Mouse (Mus musculus) lung, postnatal 36 days (tissue): ENCODE measurements around the gene Cacna1e.

Experiments used
- DNase-seq: peaks from one replicate; pipeline ENCODE4 v3.0.0; 2022; ENCODE audit warnings: mixed read lengths

Cacna1e gene

DNA sequence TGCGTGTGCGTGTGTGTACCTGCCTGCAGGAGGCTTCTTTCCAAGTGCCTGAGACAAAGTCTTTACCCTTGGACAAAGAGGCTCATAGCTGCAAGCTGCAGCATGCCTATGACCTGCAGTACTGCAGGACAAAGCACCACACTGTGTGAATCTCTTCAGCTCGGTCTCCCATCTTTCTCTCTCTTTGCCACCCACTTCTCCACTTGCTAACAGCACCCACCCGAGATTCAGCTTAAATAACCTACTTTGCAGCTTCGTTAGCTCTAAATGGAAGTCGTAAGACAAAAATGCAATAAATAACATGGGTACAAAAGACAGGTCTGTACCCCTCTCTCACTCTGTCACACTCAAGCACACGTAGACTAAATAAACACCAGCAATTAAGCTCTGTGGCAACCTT is 268.5 kb downstream of the Cacna1e start:
- no peak for DNase-seq

DNA sequence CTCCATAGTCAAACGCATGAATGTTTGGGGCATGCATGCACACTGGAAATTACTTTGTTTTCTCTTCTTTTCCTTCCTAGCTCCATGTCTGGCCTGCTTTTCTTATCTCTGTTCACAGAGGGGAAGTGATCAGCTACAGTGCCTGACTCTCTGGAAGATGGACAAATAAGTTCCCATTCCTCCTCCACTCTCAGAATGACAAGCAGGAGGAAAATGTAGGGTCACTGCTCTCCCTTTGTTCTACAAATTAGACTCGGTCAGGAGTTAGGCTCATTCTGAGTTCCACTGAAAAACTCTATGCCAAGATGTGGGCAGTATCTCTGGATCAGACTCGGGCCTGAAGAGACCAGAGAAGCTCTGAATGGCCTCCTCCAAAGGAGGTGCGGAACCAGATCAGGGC is 275.8 kb downstream of the Cacna1e start:
- no peak for DNase-seq

DNA sequence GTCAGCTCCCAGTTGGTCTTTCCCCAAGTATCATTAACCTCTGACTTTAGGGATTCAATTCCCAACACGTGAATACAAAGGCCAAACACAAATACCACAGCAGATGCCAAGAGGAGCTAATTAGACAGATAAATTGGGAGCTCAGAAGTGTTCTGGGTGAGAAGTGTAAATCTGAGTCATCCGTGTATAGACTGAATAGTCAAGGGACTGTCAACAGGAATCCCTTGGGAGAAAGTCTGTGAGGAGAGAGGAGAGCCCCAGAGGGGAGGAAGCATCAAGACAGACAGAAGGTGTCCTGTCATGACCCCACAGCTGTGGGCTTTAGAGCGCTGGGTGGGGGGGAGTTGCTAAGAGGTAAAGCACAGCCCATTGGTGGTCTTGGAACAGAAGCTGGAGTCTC is 276.9 kb downstream of the Cacna1e start:
- DNase-seq, result no peak

DNA sequence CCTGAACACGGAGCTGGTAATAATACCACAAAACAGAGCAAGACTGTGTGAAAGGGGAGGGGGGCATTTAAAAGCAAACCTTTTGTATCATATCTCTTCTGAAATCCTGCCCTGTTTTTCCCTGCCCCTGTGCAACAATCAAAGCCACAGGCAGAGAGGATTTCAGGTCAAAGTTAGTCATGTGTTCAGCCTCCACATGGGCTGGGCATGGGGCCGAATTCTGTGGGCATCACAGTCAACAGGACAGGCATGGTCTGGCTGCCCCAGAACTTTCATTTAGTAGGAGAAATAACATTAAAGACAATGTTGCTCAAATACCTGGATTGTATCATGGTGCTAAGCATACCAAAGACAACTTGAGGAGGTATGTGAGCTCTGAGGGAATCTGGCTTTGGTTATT is 278.7 kb downstream of the Cacna1e start:
- no peak for DNase-seq

DNA sequence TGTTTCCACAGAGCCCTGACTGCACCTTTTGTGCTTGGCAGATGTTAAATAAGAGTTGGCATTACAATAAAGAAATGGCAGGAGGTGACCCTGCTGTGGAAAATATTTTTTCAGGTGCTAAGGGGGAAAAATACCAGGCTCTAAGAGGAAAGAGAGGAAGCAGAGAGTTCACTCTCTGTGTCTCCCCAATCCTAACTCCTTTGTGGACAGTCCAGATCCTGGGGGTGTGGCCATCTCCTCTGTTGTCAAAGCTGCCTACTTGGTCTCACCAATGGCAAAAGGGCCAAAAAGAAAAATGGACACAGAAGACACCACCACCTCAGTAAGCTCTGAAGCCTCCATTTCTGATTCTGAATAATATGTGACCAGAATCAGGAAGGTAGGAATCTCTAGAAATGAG is 280.5 kb downstream of the Cacna1e start:
- no peak for DNase-seq

DNA sequence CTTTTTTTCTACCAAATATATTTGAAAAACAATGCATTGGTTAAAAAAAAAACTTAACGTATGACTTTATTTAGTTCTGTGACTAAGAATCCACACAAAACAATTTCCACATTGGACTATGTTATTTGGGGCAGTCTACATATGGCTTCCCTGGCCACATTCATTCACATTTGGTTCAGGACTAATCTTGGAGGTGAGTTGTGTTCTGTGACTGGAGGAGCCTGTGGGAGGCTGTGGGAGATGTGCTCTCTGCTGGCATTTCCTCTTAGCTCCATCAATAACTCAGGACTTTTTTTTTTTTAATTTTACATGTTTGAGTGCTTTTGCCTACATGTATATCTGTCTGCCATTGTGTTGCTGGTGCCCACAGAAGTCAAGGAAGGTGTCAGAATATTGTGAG is 281.8 kb downstream of the Cacna1e start:
- no peak for DNase-seq

DNA sequence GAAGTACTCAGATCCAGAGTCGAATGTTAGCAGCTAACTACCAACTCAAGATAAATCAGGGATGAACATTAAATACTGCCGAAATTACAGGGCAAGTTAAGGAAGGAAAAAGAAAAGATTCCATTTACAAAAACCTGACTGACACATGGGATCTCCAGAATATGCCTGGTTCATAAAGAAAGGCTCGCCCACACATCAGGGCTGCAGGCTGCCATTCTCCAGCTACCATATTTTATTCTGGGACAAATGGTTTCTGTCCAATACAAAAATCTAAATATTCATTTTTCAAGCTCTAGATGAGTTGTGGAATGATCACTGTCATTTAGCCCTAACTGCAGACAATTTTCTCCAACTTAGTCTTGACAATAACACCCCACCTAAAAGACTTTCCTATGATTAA is 301.8 kb downstream of the Cacna1e start:
- DNase-seq, result no peak

DNA sequence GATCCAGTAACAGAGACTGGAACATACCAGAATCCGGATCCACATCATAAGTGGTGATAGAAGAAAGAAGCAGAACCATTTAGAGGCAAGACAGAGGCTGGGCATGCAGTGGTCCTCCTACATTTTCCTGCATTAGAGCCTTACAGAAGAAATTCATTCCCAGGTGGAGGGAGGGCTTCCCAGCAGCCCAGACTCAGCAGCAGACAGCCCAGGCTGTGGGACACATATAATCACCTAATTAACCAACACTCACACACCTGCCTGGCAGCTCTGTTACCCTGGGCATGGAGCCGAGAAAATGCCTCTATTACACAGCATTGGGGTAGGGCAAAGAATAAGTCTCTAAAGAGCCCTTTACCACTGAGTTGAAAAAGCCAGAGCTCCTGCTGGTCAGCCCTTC is 304.4 kb downstream of the Cacna1e start:
- DNase-seq, result no peak

DNA sequence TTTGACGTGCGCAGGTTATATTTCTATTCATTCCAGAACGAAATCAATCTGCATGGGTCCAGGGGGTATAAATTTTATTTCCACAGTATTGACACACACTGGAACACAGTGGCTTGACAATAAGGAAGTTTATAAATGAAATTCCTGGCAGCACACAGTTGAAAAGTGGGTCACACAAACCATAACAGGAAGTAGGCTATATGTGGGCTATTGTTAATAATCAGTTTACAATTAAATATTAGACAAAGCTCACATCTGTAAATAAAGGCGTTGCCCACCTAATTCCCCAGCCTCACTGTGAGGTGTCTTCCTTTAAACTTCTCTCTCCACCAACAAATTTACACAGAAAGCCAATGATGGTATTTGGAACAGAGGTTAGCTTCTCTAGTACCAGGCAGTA is 305.6 kb downstream of the Cacna1e start:
- DNase-seq, result no peak

DNA sequence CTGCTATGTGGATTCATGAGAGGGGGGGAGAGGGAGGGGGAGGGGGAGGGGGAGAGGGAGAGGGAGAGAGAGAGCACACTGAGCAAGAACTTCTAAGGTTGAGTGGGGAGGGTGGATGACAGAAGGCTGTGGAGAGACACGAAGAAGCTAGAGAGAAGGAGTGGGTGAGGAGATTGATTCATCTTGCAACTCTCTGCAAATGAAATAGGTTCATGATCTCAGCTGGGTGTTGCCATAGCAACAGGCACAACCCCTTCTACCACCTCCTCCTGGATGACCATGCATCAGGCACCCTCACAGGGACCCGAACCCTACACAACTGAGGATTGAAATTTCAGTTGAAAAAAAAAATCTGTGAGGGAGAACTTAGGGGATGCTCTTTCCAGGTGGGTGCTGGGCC is 307.9 kb downstream of the Cacna1e start:
- DNase-seq, result no peak

DNA sequence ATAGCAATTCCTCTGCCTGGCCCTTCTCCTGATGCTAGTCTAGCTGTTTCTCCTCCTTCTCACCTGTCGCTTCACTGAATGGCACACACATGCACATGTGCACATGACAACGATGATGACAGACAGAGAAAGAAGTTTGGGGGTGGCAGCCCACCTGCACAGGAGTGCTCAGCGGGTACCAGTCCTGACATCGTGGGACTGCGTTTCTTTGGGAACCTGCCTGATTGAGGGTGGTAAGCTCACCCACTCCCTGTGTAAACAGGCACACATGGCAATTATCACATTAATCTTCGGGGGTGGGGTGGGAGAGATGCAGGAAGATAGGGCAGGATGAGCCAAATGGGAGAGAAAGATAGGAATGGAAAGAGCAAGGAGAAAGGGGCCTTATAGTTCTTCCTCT is 318.3 kb downstream of the Cacna1e start:
- DNase-seq, result no peak

DNA sequence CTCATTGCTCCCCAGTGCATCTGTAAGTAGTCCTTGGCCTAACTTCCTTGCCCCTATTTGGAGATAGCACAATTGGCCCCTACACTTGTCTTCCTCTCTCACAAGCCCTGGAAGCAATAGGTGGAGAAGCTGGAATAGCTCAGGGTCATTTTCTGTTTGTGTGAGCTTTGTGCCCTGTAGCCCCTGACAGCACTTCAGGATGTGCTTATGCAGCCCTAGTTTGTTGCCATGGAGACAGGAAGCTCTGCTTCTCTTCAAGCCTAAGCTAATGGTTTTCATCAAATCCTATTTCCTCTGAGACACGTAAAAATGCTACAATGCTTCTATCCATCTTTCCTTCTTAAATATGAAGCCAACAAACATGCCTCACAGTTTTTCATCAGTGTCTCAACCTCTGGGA is 328.5 kb downstream of the Cacna1e start:
- no peak for DNase-seq

DNA sequence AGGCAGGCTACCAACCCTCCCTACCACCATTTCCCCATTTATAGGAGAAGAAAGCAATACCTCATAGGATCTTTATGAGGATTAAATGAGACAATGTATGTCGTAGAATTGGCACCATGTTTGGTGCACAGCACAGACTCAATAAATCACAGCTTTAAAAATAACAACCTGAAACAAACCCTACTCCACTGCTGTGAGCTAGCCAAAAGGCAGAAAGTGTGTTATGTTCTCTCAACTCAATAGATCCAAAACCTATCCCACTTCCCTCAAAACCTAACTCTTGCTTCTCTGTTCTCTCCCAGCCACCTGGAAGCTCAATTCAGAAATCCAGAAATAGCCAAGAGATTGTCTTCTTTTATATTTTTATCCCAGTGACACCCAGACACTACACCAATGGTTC is 331.2 kb downstream of the Cacna1e start:
- DNase-seq, result no peak

DNA sequence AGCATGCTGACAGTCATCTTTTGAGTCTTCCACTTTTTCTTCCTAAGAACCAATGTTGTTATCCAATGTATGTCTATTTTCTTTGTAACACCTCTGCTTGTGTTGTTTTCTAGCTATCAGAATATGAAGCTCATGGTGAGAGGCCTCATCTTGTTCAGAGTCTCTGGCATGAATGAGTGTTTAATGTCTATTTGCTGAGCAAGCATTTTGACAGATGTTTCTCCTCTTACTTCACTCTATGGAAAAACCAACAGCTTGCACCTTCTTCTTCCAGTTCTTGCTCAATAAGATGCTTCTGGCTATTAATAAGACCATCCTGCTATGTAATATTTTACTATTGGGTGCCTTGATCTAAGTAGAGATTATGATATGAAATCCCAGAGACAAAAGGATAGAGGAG is 346.9 kb downstream of the Cacna1e start:
- no peak for DNase-seq

DNA sequence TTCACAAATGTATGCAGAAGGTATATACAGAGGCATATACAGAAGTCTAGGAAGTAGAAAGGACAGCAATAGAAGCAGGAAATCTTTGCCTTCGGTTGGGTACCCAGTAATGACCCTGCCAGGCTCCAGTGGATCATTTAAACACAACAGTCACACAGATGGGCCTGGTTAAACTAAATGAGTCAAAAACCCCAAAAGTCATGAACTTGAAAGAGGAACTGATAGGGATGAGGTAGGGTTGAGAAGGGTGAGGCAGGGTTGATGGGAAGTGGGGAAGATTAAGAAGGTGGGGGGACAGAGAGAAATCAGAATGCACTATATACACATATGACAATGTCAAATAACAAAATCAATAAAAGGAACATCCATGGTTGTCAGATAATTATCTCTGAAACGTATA is 347.5 kb downstream of the Cacna1e start:
- no peak for DNase-seq

DNA sequence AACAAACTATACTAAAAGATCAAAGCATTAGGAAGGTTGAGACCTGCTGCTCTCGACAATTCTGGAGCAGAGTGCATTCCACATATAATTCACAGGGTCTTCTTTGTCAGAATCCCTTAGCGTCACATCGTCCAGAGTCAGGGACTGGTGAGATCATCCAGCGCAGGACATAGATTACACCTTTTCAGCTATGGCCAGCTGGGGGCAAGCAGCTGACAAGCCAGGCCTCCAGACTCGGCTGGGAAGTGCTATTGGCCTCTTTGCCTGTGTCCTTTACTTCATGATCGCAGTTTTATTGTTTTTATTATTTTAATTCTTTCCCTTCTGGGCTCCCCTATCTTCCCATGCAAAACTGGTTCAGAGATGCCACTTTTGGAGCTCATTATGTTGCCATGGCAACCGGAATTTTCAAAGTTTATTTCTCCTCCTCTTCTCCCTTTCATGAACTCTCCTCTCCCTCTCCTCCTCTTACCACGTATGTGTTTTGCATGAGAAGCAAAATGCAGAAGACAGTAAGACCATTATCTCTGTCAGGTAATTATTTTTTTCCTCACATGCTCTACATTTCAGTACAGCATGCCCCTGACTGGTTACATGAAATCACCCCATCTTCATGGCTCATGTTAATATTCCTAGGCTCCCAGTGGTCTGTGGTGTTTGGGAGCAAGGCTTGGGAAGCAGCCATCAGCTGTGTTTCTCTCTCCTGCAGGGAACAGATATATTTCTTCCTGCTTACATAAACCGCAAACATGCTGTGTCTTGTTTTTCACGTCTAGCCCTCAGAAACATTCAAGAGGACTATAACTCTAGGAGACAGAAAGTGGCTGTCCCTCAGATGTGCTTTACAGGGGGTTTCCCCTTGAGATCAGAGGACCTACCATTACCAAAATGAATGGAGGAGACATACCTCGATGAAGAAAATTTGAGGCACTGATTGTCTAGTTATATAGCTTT is 351.0 kb downstream of the Cacna1e start:
- no peak for DNase-seq

DNA sequence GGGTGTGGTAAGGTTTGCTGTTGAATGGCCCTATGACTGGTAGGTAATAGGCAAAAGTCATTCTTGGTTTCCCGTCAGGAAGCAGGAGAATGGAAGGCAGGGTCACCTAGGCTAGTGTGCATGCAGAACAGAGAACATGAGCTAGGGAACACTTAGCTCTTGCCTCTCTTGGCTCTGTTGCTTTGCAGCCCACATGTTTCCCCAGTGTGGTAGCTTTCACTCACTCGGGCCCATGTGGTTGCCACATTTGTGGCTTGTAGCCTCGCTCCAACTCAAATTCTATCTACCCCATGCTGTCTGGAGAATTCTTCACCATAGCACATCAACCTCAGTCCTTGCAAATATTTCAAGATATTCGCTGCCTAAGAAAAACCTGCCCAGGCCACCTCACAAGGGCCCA is 354.6 kb downstream of the Cacna1e start:
- DNase-seq, result no peak

DNA sequence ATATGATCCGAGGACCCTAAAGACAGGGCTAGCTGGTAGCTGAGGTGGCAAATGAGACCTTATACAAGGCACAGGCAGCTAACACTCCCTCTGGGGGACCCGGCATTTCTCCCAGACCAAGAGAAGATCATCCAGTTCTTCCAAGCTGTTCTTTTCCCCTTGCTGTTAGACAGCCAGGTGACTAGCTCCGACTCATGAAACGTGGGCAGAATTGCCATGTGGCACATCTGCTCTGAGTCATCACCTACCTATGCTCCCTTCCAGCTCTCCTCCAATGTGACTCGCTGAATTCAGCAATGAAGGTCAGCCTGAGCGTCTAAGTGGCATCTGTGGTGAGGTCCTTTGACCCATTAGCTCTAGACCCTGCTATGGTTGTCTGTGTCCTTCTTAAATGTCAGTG is 355.5 kb downstream of the Cacna1e start:
- no peak for DNase-seq

DNA sequence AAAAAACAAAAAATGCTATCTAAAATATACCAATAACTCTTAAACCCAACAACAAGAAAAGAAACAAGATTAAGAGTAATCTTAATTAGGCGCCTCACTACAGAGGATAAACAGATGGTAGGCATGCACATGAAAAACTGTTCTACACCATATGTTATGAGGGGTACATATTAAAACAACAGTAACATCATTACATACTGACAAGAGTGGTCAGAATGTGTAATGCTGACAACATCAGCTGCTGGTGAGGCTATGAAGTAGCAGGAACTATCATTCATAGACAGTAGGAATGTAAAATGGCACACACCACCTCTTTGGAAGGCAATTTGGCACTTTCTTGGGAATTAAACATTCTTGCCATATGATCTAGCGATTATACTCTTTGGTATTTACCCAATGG is 363.6 kb downstream of the Cacna1e start:
- no peak for DNase-seq

DNA sequence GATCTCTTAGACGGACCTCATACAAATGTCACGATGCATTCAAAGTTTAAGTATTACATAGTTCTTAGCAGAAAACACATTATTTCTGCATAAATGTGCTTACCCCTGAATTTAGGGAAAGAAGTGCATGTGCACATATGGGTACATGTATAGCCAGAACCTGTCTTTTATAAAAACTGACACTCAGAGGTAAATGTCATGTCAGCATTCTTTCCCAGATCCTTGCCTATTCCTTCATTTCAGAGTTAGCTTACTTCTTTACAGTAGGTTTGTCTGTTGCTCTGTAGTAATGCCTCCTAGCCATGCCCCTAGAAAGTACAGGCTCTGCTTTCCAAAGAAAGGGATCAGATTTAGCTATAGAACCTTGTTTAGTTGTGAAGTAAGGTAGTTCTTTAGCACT is 369.0 kb downstream of the Cacna1e start:
- DNase-seq, result no peak

DNA sequence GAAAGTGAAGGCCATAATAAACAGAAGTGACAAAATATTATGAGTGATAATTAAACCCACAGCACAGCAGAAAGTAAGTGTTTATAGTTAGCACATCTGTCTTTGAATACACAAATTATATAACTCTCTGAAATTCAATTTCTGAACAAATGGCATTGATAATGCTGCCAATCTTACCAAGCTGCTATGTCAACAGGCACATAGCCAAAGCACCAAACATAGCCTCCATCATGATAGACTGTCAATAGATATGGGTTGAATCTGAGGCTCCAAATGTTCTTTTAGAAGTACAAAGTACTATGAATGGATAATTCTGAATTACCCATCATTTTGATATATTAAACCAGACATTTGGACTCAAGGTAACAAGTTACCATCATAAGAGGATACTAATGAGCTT is 372.6 kb downstream of the Cacna1e start:
- no peak for DNase-seq

DNA sequence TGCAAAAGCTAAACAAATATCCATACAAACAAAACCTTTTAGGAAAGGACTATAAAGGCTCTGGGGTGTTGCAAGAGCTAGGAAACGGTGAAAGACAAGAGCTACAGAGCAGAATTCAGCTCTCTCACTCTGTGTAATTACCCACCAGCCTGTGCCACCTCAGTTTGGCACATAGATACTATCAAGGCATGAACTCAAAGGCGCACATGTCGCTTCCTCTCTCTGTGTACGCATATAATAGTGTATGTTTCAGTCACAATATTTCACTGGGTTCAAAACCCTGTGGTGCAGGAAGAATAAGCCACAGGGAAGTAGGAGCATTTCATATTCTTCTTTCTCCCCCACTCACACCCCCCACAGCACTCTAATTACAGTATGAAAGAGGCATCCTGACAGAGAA is 380.3 kb downstream of the Cacna1e start:
- DNase-seq, result no peak

DNA sequence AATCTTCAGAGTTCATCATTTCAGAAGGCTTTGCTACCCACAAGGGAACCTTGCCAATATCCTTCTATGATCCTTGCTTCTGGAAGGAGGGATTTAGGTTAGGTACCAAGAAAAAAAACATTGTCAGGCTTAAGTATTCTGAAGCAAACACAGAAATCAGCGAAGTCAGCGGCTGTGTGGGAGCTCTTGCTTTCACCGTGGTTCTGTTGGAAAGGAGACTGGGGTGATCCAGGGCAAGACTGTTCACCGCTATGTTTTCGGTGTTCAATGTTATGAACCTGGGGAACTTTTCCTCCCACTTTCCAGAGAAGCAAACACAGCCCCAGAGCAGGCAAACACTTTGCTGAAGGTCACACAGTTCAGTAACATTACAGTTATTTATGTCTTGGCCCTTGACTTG is 383.4 kb downstream of the Cacna1e start:
- DNase-seq, result no peak

DNA sequence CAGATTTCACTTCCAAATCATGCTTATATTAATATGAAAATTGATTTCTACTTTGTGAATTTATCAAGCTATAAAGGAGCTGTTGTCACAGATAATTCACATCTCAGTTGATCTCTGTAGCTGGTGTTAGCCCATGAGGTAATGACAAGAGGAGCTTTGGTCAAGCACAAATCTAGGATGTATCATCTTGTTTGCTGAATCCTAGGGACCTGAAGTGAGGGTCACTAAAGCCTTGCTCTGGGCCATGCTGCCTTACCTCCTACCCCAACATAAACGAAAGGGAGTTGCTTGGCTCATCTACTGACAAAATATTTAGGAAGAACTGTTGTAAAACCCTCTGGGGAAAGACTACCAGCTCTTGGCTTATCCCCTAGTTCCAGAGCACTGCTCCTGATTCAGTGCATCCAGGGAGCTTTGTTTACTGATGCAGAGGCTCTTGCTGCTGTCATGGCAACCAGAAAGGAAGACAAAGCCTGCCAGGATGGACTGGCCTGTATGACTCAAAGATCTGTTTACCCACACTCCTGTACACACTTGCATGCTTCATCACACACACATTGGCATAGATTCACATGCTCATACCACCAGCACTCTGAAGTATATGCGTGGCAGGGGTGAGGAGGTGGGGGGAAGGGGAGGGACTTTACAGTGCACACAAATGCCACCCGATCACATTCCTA is 384.0 kb downstream of the Cacna1e start:
- DNase-seq, result no peak

DNA sequence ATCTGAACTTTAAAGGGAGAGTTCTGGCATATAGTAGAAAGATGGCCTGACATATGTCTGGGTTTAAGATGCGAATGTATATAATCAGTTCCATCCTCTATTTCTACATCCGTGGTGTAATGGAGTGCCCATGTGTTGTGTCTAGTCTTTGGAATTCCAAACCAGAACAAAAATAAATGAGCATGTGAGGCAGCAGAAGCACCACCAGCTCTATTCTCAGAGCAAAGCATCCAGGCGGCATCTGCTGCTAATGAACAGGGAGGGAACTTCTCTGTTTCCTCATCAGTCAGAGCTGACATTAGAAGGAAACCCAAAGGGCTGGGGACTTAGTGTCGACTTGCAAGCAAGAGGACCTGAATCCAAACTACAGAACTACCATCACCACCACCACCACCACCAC is 385.5 kb downstream of the Cacna1e start:
- no peak for DNase-seq
